Mouse (Mus musculus): ENCODE measurements around the gene Mta2. TPM values are rescaled to one million over a fixed set of nuclear protein-coding genes. Genes with fewer than 3 reads are reported as not detected.

Gene Mta2
- polyA plus RNA-seq, 1 experiment from 2014 or later: 126 TPM

DNA sequence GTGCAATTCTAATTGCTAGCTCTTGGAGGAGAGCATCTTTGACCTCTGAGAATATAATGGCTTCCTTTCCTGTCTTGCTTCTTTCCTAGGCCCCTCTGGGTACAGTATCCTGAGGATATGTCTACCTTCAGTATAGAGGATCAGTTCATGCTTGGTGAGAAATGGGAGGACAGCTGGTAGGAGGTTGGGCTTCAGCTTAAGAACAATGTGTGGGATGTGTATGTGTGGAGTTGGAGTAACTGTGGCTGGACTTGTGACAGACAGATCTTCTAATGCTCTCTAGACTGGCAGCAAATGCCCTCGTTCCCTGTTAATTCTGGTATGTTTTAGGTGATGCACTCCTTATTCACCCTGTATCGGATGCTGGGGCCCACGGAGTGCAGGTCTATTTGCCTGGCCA, 27.5 kb upstream of the Mta2 start:
- no peak for ATAC-seq (ENCODE audit: low read depth)
- no peak overlapping the region for H3K4me3 ChIP-seq
- no peak overlapping the region for H3K9ac ChIP-seq
- peaks cover 80% of the 10 kb centered on the region for H3K36me3 ChIP-seq
- no peaks in the 10 kb centered on the region for H3K27me3 ChIP-seq
- no peaks in the 10 kb centered on the region for H3K9me3 ChIP-seq
- H3K4me2 ChIP-seq: no peak overlapping the region
- no peak overlapping the region for H3K27ac ChIP-seq (replicated peaks)
- 93% methylated on average over 3 of the region's 3 CpGs for WGBS
- H3K4me1 ChIP-seq (replicated peaks): no peaks in the 10 kb centered on the region

DNA sequence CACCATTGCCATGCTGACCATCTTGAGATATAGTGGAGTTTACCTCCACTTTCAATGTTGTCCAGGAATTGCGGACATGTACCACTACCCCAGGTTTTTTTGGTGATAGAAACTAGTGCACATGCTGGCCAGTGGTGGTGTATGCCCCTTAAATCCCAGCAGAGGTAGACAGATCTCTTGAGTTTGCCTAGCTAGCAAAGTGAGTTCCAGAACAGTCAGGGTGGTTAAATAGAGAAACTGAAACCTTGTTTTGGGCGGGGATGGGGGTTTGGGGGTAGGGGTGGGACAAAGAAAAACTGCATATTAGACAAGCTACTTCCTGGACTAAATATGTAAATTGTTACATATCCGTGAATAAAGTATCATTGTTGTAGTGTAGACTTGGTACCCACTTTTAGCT, 22.7 kb upstream of the Mta2 start:
- H3K27me3 ChIP-seq: no peaks in the 10 kb centered on the region
- H3K4me2 ChIP-seq: no peak overlapping the region
- peaks cover 20% of the 10 kb centered on the region for H3K4me1 ChIP-seq (replicated peaks)
- 93% methylated on average over 3 of the region's 3 CpGs for WGBS
- H3K36me3 ChIP-seq: peaks cover 41% of the 10 kb centered on the region
- H3K27ac ChIP-seq (replicated peaks): no peak overlapping the region
- no peak for ATAC-seq (ENCODE audit: low read depth)
- H3K9ac ChIP-seq: no peak overlapping the region
- no peaks in the 10 kb centered on the region for H3K9me3 ChIP-seq
- H3K4me3 ChIP-seq: no peak overlapping the region

DNA sequence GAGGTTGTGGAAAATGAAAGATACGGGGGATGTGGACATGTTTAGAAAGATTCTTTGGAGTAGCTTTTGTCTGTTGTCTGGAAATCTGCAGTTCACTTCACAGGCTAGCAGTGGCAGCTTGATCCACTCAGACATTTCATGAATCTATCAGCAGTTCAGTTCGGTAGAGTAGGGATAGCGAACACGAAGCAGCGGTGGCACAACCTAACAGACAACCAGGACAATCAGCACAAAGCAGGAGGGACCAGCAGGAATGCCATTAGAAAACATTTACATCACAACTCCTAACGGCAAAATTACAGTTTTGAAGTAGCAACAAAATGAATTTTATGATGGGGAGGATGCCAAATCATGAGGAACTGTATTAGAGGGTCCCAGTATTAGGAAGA, 22.0 kb upstream of the Mta2 start:
- Histone ChIP-seq H3K9ac (peak overlapping the region; percentile 81; the same call in 1 of the 2 replicates), H3K9me3 (no peaks in the 10 kb centered on the region), H3K4me2 (peak overlapping the region; percentile 85), H3K4me1 (replicated peaks) (peaks cover 20% of the 10 kb centered on the region), H3K36me3 (peaks cover 34% of the 10 kb centered on the region), H3K27me3 (no peaks in the 10 kb centered on the region), H3K4me3 (peak overlapping the region; percentile 84), H3K27ac (replicated peaks) (peak overlapping the region; percentile 87)
- WGBS: 49% methylated on average over 6 of the region's 6 CpGs
- ATAC-seq (ENCODE audit: low read depth): peak; percentile 12; the same call in 1 of the 2 replicates

DNA sequence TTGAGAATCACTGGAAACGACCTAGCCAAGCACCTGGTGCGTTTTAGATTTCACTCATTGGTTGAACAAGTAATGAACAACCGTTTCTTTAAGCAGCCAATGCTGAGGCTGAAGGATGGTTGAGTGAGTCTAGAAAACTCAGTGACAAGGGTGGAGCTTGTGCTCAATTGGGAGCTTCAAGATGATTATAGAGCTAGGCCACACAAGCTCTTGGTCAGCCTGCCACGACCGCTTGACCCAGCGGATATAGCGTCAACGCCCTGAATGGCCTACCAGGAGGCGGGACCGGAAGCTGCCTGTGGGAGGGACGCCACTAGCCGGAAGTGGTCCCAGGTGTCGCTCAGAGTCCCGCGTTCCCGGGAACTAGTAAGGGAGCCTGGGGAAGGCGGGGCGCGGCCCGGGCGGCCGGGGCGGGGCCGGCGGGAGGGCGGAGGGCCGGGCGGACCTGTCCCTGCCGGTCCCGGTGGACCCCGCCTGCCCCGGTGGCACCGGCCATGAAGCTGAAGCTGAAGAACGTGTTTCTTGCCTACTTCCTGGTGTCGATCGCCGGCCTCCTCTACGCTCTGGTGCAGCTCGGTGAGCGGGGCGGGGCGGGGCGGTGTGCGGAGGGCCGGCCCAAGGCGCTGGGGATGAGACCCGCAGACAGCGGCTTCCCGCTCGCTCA, 21.5 kb upstream of the Mta2 start, which contains the start of gene B3gat3:
Gene B3gat3, plus strand, starts transcription at position 302 of the 664 bp plus-strand sequence.
- Histone ChIP-seq H3K4me1 (replicated peaks) (peaks cover 20% of the 10 kb centered on the region), H3K27ac (replicated peaks) (peak within 1 kb of the TSS; percentile 87), H3K27me3 (no peaks in the 10 kb centered on the region), H3K36me3 (peaks cover 30% of the 10 kb centered on the region), H3K9ac (peak within 1 kb of the TSS; percentile 81), H3K4me2 (peak within 1 kb of the TSS; percentile 85), H3K9me3 (no peaks in the 10 kb centered on the region), H3K4me3 (peak within 1 kb of the TSS; percentile 84)
- WGBS: 3% methylated on average over 50 of the region's 50 CpGs
- peak; percentile 98 for ATAC-seq (ENCODE audit: low read depth)

DNA sequence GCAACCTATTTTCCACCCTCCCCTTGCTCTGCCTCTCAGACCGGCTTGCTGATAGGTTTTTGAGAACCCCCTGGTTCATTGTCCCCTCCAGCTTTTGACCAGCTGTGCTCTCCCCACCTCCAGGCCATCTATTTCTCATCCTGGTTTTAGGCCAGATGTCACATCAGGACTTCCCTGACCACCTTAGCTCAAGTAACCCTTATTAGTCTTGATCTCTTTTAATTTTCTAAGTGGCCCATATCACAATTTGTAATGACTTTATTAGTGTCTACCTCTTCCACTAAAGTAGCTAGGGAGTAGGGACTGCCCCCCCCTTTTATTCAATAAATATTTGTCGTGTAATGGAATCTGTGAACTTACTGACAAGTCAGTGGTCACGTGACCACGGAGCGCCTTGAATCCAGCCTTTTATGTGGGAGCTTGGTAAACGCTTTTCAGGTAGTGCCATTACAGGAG, 20.8 kb upstream of the Mta2 start:
- H3K4me3 ChIP-seq: peak overlapping the region; percentile 84
- peak overlapping the region; percentile 85 for H3K4me2 ChIP-seq
- H3K27ac ChIP-seq (replicated peaks): peak overlapping the region; percentile 87
- 2% methylated on average over 6 of the region's 6 CpGs for WGBS
- peak; percentile 23; the same call in 1 of the 2 replicates for ATAC-seq (ENCODE audit: low read depth)
- H3K36me3 ChIP-seq: peaks cover 30% of the 10 kb centered on the region
- H3K9ac ChIP-seq: peak overlapping the region; percentile 81
- H3K9me3 ChIP-seq: no peaks in the 10 kb centered on the region
- H3K4me1 ChIP-seq (replicated peaks): peaks cover 20% of the 10 kb centered on the region
- no peaks in the 10 kb centered on the region for H3K27me3 ChIP-seq

DNA sequence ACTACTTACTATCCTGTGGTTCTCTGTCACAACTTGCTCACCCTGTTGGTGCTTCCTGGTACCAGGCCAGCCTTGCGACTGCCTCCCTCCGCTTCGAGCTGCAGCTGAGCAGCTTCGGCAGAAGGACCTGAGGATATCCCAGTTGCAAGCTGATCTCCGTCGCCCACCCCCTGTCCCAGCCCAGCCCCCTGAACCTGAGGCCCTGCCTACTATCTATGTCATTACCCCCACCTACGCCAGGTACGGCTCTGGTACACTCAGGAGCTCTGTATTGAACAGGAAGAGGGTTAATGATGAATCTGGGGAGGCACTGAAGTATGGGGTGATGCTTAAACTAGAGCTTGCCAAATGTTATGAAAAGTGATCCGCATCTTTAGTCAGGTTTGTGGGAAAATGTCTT, 19.9 kb upstream of the Mta2 start:
- H3K27me3 ChIP-seq: no peaks in the 10 kb centered on the region
- H3K9me3 ChIP-seq: no peaks in the 10 kb centered on the region
- H3K4me3 ChIP-seq: no peak overlapping the region
- 87% methylated on average over 9 of the region's 9 CpGs for WGBS
- H3K9ac ChIP-seq: peak overlapping the region; percentile 81
- H3K4me1 ChIP-seq (replicated peaks): peaks cover 20% of the 10 kb centered on the region
- H3K27ac ChIP-seq (replicated peaks): no peak overlapping the region
- peak overlapping the region; percentile 85 for H3K4me2 ChIP-seq
- H3K36me3 ChIP-seq: peaks cover 30% of the 10 kb centered on the region
- no peak for ATAC-seq (ENCODE audit: low read depth)

DNA sequence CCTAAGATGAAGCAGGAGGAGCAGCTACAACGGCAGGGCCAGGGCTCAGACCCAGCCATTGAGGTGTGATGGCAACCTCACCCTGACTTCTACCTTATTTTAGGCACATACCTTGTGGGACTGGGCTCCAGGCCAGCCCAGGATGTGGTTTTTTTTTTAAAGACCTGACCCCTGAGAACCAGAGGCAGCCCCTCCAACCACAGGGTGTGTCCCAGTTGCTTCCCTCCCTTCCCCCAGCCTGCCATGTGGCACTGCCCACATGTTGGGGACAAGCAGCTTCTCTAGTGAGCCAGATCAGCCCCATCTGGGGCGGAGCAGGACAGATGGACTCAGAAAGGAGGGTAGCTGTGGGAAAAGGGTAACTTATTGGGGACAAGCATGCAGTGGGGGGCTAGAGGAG, 14.9 kb upstream of the Mta2 start:
- no peak overlapping the region for H3K9ac ChIP-seq
- ATAC-seq (ENCODE audit: low read depth): no peak
- H3K27me3 ChIP-seq: no peaks in the 10 kb centered on the region
- WGBS: 94% methylated on average over 2 of the region's 2 CpGs
- H3K4me1 ChIP-seq (replicated peaks): peaks cover 27% of the 10 kb centered on the region
- H3K4me3 ChIP-seq: no peak overlapping the region
- H3K4me2 ChIP-seq: no peak overlapping the region
- H3K27ac ChIP-seq (replicated peaks): no peak overlapping the region
- no peaks in the 10 kb centered on the region for H3K9me3 ChIP-seq
- peaks cover 37% of the 10 kb centered on the region for H3K36me3 ChIP-seq

DNA sequence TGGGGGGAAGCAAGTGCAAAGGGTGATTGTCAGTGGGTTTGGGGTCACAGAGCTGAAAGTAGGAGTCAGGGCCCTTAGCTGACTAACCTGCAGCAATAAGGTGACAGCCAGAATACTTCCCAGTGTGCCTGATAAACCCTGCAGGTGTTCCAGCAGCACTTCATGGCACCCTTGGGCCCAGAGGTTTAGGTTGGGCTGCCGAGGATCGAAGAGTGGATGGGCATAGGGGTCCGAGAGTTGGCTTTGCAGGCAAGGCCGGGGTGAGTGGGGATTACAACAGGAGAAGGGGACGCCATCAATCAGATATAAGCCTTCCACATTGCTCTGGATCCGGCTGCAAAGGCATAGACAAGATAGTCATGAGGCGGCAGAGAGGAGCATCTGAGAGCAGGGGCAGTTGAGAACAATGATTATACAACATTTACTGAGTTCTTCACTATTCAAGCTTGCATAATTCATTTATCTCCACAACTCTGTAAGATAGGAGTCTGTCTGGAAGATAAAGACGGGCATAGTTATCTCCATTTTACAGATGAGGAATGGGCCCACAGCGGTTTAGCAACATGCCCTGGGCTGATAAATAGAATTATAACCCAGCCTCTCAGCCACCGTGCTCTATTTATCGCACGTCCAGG, 13.7 kb upstream of the Mta2 start:
- Histone ChIP-seq H3K36me3 (peaks cover 34% of the 10 kb centered on the region), H3K4me2 (no peak overlapping the region), H3K4me1 (replicated peaks) (peaks cover 23% of the 10 kb centered on the region), H3K9me3 (no peaks in the 10 kb centered on the region), H3K27me3 (no peaks in the 10 kb centered on the region), H3K9ac (no peak overlapping the region), H3K27ac (replicated peaks) (no peak overlapping the region), H3K4me3 (no peak overlapping the region)
- 86% methylated on average over 12 of the region's 12 CpGs for WGBS
- ATAC-seq (ENCODE audit: low read depth): no peak

DNA sequence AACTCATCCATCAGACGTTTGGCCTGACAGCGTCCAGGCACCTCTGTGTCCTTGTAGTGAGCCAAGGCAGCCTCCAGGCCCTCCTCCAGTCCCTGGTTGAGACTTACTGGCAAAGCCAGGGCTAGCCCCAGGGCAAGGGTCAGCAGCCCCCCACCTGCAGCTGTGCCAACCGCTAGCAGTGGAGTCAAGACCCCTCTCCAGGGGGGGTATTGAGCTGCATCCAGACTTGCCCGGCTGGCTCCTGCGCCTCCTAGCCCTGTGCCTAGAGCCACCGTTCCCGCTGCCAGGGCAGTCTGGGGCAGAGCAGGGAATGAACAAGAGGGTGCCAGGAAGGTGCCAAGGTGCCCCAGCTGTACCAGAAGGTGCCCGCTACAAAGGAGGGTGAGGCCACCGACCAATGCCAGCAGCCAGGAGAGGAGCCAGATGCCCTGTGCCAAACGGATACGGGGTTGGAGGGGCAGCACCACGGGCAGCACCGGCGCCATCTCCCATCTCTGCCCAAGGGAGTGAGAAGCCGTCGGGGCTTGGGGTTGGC, 12.9 kb upstream of the Mta2 start:
- H3K36me3 ChIP-seq: peaks cover 28% of the 10 kb centered on the region
- peak overlapping the region; percentile 79 for H3K9ac ChIP-seq
- WGBS: 18% methylated on average over 16 of the region's 16 CpGs
- H3K27me3 ChIP-seq: no peaks in the 10 kb centered on the region
- H3K9me3 ChIP-seq: no peaks in the 10 kb centered on the region
- peaks cover 23% of the 10 kb centered on the region for H3K4me1 ChIP-seq (replicated peaks)
- H3K27ac ChIP-seq (replicated peaks): peak overlapping the region; percentile 54; the same call in 1 of the 2 replicates
- ATAC-seq (ENCODE audit: low read depth): peak; percentile 44; the same call in 1 of the 2 replicates
- peak overlapping the region; percentile 71 for H3K4me2 ChIP-seq
- peak overlapping the region; percentile 54 for H3K4me3 ChIP-seq

DNA sequence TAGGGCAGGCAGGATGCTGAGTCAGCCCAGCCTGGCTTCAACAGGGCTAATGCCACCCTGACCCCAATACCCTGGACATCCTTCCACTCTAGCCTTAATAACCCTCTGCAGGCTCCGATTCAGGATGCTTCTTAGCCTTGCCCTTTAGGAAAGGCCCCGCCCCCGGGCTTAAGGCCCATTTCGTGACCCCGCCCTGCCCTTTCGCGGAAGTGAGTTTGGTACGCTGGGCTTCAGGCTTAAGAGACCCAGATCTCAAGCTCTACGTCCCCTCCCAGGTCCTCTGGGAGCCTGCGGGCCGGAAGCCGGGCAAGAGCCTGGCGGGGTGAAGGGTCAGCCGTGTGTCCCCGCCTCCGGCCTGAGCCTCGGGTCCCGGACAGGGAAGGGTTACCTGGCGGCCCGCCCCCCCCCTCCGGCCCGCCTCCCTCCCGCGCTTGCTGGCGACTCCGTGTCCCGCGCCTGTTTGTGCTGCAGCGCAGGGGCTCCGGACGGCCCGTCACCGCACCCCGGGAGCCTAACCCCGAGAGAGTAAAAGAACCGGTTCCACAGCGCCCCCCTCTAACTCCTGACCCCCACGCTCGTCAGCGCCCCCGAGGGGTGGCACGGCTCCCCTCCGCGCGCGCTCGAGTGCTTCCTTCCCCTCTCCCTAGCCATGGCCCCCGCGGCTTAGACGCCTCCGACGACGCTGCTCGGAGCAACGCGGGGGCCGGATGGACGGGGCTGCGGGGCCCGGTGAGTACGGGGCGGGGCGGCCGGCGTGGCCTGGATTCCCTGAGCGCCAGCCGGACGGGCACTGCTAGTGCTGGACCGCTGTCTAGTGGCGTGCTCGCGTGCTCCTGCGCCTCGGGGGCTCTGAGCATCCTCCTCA, 12.2 kb upstream of the Mta2 start, which contains the start of the genes Rom1 and Eml3:
Gene Rom1, minus strand, starts transcription at position 133 of the 865 bp plus-strand sequence.
Gene Eml3, plus strand, starts transcription at position 329 of the 865 bp plus-strand sequence.
- Histone ChIP-seq H3K4me2 (peak within 1 kb of the TSS; percentile 71), H3K4me1 (replicated peaks) (peaks cover 23% of the 10 kb centered on the region), H3K4me3 (peak within 1 kb of the TSS; percentile 54), H3K27me3 (no peaks in the 10 kb centered on the region), H3K27ac (replicated peaks) (peak within 1 kb of the TSS; percentile 54; the same call in 1 of the 2 replicates), H3K9ac (peak within 1 kb of the TSS; percentile 79), H3K36me3 (peaks cover 28% of the 10 kb centered on the region), H3K9me3 (no peaks in the 10 kb centered on the region)
- peak; percentile 68 for ATAC-seq (ENCODE audit: low read depth)
- WGBS: under 1% methylated on average over 73 of the region's 74 CpGs

DNA sequence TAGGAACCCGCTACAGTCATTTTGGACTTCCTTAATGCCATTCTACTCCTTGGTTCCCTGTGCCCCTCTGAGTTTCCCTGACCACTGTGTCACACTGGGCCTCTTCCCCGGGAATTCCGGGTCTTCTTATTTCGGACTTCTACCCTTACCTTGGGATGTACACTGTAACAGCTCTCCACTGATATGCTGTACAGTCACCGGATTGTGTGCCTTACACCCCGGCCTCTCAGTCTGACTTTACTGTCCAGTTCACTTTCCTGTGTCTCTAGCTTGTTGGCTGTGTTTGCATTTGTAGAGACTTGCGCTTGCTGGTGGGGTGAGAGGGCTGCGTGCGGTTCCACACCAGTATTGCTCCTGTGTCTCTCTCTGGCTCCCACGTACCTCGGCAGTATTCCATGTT, 11.6 kb upstream of the Mta2 start:
- H3K9me3 ChIP-seq: no peaks in the 10 kb centered on the region
- H3K27me3 ChIP-seq: no peaks in the 10 kb centered on the region
- peaks cover 28% of the 10 kb centered on the region for H3K36me3 ChIP-seq
- H3K9ac ChIP-seq: peak overlapping the region; percentile 79
- peak overlapping the region; percentile 54 for H3K4me3 ChIP-seq
- peaks cover 23% of the 10 kb centered on the region for H3K4me1 ChIP-seq (replicated peaks)
- WGBS: 14% methylated on average over 11 of the region's 11 CpGs
- H3K4me2 ChIP-seq: peak overlapping the region; percentile 71
- H3K27ac ChIP-seq (replicated peaks): 0 out of 2 replicates have a peak overlapping the region, but pooled peaks have one; percentile 28
- ATAC-seq (ENCODE audit: low read depth): no peak
